Mouse (Mus musculus) mouse embryonic stem cell (cell line): ENCODE results near the gene Nsmf.

ENCODE experiments used
- in situ Hi-C, 2 experiments: fragments of 300-500 bp; cut with MboI; formaldehyde crosslinking; loops; 1 replicate in 1 of 2; 3 replicates in 1 of 2; pipeline ENCODE4 v1.14.3; 2019 to 2020; ENCODE audit warnings: low sequenced_read_pairs in 2 of 2, low pct_unique_long_range_greater_than_20kb in 1 of 2, mixed read lengths in 1 of 2; ENCODE audit not compliant: unreplicated experiment in 1 of 2

Nsmf gene

DNA sequence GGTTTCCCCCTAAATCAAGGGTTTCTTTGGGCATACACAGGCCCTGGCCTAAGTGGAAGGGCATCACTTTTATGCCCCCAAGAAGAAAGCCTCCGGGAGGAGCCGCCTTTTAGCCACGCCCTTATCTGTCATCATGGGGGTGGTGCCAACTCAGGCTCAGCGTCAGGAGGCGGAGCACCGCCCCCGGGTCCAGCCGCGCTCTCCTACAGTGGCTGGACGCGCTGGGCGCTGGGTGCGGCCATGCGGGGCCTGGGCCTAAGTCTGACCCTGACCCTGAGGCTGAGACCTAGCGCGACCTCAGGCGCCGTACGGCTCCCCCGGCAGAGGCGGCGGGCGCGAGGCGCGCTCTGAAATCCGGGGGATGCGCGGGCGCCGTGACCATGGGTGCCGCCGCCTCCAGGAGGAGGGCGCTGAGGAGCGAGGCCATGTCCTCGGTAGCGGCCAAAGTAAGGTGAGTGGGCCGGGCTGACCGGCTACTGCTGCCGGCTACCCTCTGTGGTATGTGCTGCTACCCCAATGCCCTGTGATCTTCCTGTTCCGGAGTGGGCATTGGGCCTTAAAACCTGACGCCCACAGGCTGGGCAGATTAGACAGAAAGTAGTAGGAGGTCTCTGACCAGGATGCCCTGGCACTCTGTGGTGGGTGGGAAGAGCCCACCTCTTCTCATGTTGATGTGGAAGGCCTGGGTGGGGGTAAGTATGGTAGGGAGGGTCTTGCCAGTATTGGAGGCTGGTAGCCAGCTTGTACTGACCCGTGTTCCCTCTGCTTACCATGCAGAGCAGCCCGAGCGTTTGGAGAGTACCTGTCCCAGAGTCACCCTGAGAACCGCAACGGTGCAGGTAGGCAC, at the start of gene Nsmf:
Gene Nsmf (plus strand): TSS at position 135 of the 847 bp plus-strand sequence.
- in situ Hi-C loops: no loop called here

GRCm38 (mm10) chr2:25006767-25007166, 47.4 kb upstream of the Nsmf start:
- in situ Hi-C loops: no loop called here

DNA sequence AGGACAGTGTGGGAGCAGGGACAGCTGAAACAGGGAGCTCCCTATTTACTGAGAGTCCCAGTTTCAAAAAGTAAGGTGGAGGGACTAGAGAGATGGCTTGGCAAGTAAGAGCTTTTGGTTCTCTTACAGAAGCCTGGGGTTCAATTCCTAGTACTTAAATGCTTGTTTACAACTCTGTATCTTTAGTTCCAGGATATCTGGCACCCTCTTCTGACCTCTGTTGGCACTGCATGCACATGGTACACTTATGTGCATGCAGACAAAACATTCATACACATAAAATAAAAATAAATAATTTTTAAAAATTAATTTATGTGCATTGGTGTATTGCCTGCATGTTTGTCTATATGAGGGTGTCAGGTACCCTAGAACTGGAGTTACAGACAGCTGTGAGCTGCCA, 45.9 kb upstream of the Nsmf start:
- in situ Hi-C loops: no loop called here

GRCm38 (mm10) chr2:25022678-25023077, 31.5 kb upstream of the Nsmf start:
- in situ Hi-C loops: no loop called here

- in situ Hi-C loops: no loop called here
These were observed 29.0 kb upstream of the Nsmf start for GRCm38 (mm10) chr2:25025109-25025508.

- in situ Hi-C loops: no loop called here
These were observed 19.2 kb upstream of the Nsmf start for GRCm38 (mm10) chr2:25034994-25035393.

GRCm38 (mm10) chr2:25040089-25040488, 14.1 kb upstream of the Nsmf start:
- in situ Hi-C loops: no loop called here

GRCm38 (mm10) chr2:25050921-25051320, 3.2 kb upstream of the Nsmf start:
- in situ Hi-C loops: no loop called here

GRCm38 (mm10) chr2:25051450-25051849, 2.7 kb upstream of the Nsmf start:
- in situ Hi-C loops: no loop called here

- in situ Hi-C loops: no loop called here
These were observed 1.1 kb upstream of the Nsmf start for GRCm38 (mm10) chr2:25053101-25053500.

DNA sequence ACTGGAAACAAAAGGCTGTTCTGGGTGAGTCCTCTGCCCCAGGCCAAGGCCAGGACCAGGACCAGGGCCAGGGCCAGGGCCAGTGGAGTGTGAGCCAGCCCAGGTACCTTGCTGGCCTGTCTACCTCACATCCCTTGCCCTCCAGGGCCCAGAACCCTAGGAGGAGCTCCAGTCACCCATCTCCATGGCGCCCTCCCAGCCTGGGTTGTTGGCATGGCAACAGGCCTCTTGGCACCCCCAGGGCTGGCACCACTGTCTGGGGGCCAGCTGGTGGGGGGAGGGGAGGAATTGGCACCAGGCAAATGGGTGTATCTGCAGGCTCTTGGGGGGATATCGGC, 882 bp downstream of the Nsmf start:
- in situ Hi-C loops: no loop called here

- in situ Hi-C loops: no loop called here
These were observed 1.4 kb downstream of the Nsmf start for GRCm38 (mm10) chr2:25055409-25056155.

- in situ Hi-C loops: no loop called here
These were observed 4.8 kb downstream of the Nsmf start for GRCm38 (mm10) chr2:25058926-25059325.

DNA sequence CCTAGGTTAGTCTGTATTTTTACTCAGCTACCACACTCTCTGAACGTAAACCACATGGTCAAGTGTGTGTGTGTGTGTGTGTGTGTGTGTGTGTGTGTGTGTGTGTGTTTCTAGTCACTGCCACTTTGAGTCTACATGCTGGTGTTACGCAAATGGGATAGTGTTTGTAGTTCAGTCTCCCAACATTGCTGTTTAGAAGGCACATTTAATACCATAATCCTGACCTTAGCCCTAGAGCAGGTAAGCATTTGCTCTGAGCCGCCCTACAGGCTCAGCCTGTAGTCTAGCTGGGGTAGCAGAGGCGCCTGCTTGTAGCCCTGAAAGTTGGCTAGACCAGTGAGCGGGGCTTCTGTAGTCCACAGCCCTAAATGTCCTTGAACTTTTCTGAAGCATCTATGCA, 9.4 kb downstream of the Nsmf start:
- in situ Hi-C loops: no loop called here

DNA sequence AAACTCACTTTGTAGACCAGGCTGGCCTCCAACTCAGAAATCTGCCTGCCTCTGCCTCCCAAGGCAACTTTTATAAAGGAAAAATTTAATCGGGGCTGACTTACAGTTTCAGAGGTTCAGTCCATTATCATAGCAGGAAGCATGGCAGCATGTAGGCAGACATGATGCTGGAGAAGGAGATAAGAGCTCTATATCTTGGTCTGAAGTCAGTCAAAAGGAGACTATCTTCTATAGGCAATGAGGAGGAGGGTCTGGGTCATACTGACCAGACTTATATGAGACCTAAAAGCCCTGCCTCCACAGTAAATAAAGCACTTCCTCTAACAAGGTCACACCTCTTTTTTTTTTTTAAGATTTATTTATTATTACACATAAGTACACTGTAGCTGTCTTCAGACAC, 10.1 kb downstream of the Nsmf start:
- in situ Hi-C loops: no loop called here

- in situ Hi-C loops: no loop called here
These were observed 11.4 kb downstream of the Nsmf start for GRCm38 (mm10) chr2:25065537-25065936.

DNA sequence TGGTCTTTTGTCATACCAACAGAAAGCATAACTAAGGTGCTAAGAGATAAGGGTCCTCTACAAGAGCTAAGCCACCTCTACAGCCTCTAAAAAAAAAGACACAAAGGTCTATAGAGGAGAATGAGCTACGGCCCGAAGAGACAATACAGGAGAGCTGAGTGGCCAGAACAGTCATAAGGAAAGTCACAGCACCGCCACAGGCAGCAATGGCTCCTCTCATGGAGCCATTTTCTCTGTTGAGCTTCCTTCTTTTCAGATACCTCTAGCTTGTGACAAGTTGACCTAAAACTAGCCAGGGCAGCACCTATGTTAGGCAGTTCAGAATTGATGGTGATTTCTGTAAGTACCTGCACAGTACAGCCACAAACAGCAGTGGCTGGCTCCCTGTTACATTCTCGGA, 12.4 kb downstream of the Nsmf start:
- in situ Hi-C loops: no loop called here

GRCm38 (mm10) chr2:25069537-25069936, 15.4 kb downstream of the Nsmf start:
- in situ Hi-C loops: no loop called here

- in situ Hi-C loops: no loop called here
These were observed 18.2 kb downstream of the Nsmf start for GRCm38 (mm10) chr2:25072398-25072797.

- in situ Hi-C loops: no loop called here
These were observed 21.4 kb downstream of the Nsmf start for GRCm38 (mm10) chr2:25075506-25075905.
